Mouse (Mus musculus) embryonic facial prominence, embryonic 11.5 days (tissue): ENCODE data around the gene Cdk13. TPM values are rescaled to one million over a fixed set of nuclear protein-coding genes. Genes with fewer than 3 reads are reported as not detected.

Experiments
- microRNA counts: library from miRNA; unstranded; fragments of <30 nt; microRNA quantifications from one replicate; lab custom pipeline; 2016
- microRNA-seq: library from miRNA; unstranded; fragments of <30 nt; microRNA quantifications from one replicate; pipeline ENCODE4, GENCODE M21; 2016; ENCODE audit warnings: borderline number of aligned reads
- polyA plus RNA-seq: library from polyadenylated mRNA; unstranded; fragments of >200 nt; fragmentation: Nextera tagmentation; extraction: Ambion mirVana; gene quantifications from 2 replicates; pipeline ENCODE4 v1.2.1, GENCODE M21; 2014

The Cdk13 gene
- polyA plus RNA-seq, 1 experiment from 2014 or later, result 20.7 TPM

MicroRNAs encoded within 50 kb of the gene (microRNA counts, 519-probe panel; counts per million panel counts)
- microRNA mmu-miR-466i (lab: Ali Mortazavi, UCI), result not detected

Small RNA genes lying within 50 kb of the gene (microRNA-seq; reads per million reads assigned to microRNA genes)
- gene Mir466i, result not detected

Other genes with a start within 250 kb of the Cdk13 start
- gene Mplkip, start 109.9 kb downstream of the Cdk13 start, polyA plus RNA-seq, result 59.1 and 63.7 TPM in 2 replicates
- 3.3 and 5.2 TPM in 2 replicates for gene Sugct, start 109.5 kb downstream of the Cdk13 start, polyA plus RNA-seq
- 114 and 121 TPM in 2 replicates for gene Rala, start 139.1 kb upstream of the Cdk13 start, polyA plus RNA-seq
- 88.6 and 92.1 TPM in 2 replicates for gene Yae1d1, start 188.3 kb upstream of the Cdk13 start, polyA plus RNA-seq